Mouse (Mus musculus) embryonic facial prominence, embryonic 15.5 days (tissue): ENCODE measurements around the gene Vac14. TPM values are rescaled to one million over a fixed set of nuclear protein-coding genes. Genes with fewer than 3 reads are reported as not detected.

Experiments
- ATAC-seq: fragments of 200-750 bp; cut with Nextera tagmentation; 2 replicates; pipeline ENCODE4 v1.8.0; 2017; ENCODE audit warnings: low read depth, moderate TSS enrichment; ENCODE audit not compliant: insufficient number of reproducible peaks, low FRiP score, low TSS enrichment
- H3K27ac ChIP-seq: fragments of 300-500 bp; sonication (generic); replicated peaks from 2 replicates; pipeline ENCODE4 v1.5.1; 2015; ENCODE audit warnings: mild to moderate bottlenecking, inconsistent platforms
- H3K27me3 ChIP-seq: fragments of 300-500 bp; sonication (generic); 2 replicates; pipeline ENCODE4 v1.6.1; 2015; ENCODE audit warnings: inconsistent platforms
- H3K36me3 ChIP-seq: fragments of 300-500 bp; sonication (generic); 2 replicates; pipeline ENCODE4 v1.6.1; 2015; ENCODE audit warnings: mild to moderate bottlenecking, inconsistent platforms
- H3K4me1 ChIP-seq: fragments of 300-500 bp; sonication (generic); 2 replicates; pipeline ENCODE4 v1.6.1; 2015; ENCODE audit warnings: inconsistent platforms
- H3K4me2 ChIP-seq: fragments of 300-500 bp; sonication (generic); replicated peaks from 2 replicates; pipeline ENCODE4 v1.6.1; 2015; ENCODE audit warnings: mild to moderate bottlenecking, inconsistent platforms
- H3K4me3 ChIP-seq: fragments of 300-500 bp; sonication (generic); replicated peaks from 2 replicates; pipeline ENCODE4 v1.5.1; 2015; ENCODE audit warnings: mild to moderate bottlenecking, inconsistent platforms
- H3K9ac ChIP-seq: fragments of 300-500 bp; sonication (generic); 2 replicates; pipeline ENCODE4 v1.6.1; 2015; ENCODE audit warnings: inconsistent platforms
- H3K9me3 ChIP-seq: fragments of 300-500 bp; sonication (generic); replicated peaks from 2 replicates; pipeline ENCODE4 v1.6.1; 2016; ENCODE audit warnings: inconsistent platforms
- WGBS: fragments of 180-500 bp; shearing (Covaris S2); methylation state at CpG from one replicate; pipeline ENCODE4 v1.1.7; 2015; 5-methylcytosine and 5-hydroxymethylcytosine counted together
- polyA plus RNA-seq: library from polyadenylated mRNA; unstranded; fragments of >200 nt; fragmentation: Nextera tagmentation; extraction: Ambion mirVana; gene quantifications from 2 replicates; pipeline ENCODE4 v1.2.1, GENCODE M21; 2015

The Vac14 gene
- polyA plus RNA-seq, 1 experiment from 2014 or later, result 18.6 TPM

DNA sequence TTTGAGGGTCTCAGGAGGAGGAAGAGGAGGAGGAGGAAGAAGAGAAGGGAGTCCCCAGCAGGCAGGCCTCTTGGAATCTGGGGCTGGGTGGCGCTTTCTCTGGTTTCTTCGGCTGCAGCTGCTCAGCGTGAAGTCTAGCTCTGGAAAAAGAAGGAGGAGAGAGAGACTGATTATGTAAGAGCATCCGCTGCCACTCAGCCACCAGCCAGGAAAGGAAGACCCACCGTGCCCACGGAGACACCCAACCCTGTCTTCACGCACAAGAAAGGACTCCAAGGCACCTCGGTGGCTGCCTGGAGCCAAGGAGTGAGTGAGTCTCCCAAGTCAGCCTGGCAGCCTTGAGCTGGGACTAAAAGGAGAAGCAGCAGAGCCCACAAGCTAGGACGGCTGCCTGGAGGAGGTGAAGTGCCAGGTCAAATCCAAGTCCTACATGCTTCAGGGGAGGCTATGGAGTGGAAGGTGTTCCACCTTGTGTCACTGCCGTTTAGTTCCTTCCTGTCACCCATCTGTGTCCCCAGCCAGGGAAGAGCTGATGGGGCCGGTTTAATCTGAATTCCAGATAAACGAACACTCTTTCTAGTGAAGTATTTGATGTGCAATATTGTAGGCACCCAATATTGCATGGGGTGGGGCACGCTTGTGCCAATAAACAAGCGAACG, 137.3 kb downstream of the Vac14 start:
- ATAC-seq, result no peak
- no peak overlapping the region for H3K4me3 ChIP-seq
- no peaks in the 10 kb centered on the region for H3K36me3 ChIP-seq
- no peaks in the 10 kb centered on the region for H3K27me3 ChIP-seq
- no peak overlapping the region for H3K9ac ChIP-seq
- H3K4me1 ChIP-seq, result peaks cover 14% of the 10 kb centered on the region
- no peaks in the 10 kb centered on the region for H3K9me3 ChIP-seq
- 53% methylated on average over 15 of the region's 15 CpGs for WGBS
- no peak overlapping the region for H3K4me2 ChIP-seq
- no peak overlapping the region; the same call in 1 of the 2 replicates for H3K27ac ChIP-seq

DNA sequence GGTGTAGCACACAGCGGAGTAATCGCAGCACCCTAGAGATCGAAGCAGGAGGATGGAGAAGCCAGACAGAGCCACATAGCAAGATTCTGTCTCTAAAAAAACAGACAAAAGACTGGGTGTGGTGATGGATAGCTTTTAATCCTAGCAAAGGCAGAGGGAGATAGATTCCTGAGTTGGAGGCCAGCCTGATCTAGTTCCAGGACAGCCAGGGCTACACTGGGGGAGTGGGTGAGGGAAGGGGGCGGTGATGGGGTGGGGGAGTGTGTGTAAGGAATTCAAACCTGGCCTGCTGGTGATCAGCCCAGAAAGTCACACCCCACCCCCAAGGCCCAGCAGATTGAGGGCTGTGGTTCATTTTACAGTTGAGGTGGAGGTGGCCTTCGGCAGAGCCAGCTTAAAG, 137.8 kb downstream of the Vac14 start:
- Histone ChIP-seq H3K36me3 (no peaks in the 10 kb centered on the region), H3K27ac (no peak overlapping the region), H3K4me3 (no peak overlapping the region), H3K4me2 (no peak overlapping the region), H3K4me1 (peaks cover 16% of the 10 kb centered on the region), H3K9me3 (no peaks in the 10 kb centered on the region), H3K9ac (no peak overlapping the region), H3K27me3 (no peaks in the 10 kb centered on the region)
- no peak for ATAC-seq
- 70% methylated on average over 5 of the region's 5 CpGs for WGBS

DNA sequence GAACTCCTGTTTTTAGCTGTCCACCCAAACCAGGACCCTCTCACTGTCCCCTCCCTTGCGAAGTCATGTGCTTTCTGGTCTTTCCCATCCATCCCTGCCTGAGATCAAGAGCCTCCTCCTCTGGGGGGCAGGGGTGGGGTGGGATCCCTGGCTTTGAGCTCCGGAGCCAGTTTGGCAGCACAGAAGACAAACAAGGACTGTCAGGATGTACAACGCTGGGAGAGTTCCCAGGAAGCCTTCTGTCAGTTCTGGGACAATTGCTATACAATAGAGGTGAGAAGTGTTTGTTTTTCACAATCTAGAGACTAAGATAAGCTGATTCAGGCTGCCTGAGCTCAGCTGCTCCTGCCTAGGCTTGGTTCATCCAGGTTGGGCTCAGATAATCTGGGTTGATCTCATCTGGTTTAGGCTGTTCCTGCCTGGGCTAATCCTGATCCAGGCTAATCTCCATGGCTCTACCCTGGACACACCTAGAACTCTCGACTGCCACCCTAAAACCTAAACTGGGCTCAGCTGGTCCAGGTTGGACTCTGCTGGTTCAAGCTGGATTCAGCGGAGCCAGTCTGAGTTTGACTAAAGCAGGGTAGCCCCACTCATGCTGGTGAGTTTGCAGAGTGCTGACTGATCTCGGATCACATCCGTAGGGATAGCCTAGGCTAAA, 142.0 kb downstream of the Vac14 start:
- no peak overlapping the region for H3K4me3 ChIP-seq
- WGBS, result 64% methylated on average over 7 of the region's 7 CpGs
- H3K9me3 ChIP-seq, result no peaks in the 10 kb centered on the region
- ATAC-seq, result no peak
- H3K27me3 ChIP-seq, result no peaks in the 10 kb centered on the region
- H3K27ac ChIP-seq, result no peak overlapping the region
- H3K4me2 ChIP-seq, result no peak overlapping the region
- H3K4me1 ChIP-seq, result peaks cover 8% of the 10 kb centered on the region
- no peaks in the 10 kb centered on the region for H3K36me3 ChIP-seq
- H3K9ac ChIP-seq, result no peak overlapping the region

DNA sequence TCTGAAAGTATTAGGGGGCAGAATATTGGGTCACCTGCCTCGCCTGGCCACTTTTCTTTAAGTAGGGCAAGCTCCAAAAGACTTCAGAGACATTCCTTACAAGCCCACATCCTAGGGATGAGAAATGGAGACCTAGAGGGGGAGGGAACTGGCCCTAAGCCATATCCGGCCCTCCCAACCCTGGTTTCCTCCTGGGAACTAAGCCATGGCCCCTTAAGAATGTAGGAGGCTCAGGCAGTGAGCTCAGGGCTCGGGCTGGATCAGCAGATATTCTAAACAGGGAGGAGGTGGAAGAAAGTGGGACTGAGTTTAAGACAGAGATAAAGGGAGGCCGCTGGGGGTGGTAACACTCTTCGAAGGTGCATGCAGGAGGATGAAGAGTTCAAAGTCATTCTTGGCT, 142.8 kb downstream of the Vac14 start:
- Histone ChIP-seq H3K27me3 (no peaks in the 10 kb centered on the region), H3K9me3 (no peaks in the 10 kb centered on the region), H3K4me1 (peaks cover 5% of the 10 kb centered on the region; the same call in 1 of the 2 replicates), H3K36me3 (no peaks in the 10 kb centered on the region), H3K9ac (no peak overlapping the region), H3K4me2 (no peak overlapping the region), H3K27ac (no peak overlapping the region), H3K4me3 (no peak overlapping the region)
- ATAC-seq, result peak; percentile 35; the same call in 1 of the 2 replicates
- 45% methylated on average over 5 of the region's 5 CpGs for WGBS

DNA sequence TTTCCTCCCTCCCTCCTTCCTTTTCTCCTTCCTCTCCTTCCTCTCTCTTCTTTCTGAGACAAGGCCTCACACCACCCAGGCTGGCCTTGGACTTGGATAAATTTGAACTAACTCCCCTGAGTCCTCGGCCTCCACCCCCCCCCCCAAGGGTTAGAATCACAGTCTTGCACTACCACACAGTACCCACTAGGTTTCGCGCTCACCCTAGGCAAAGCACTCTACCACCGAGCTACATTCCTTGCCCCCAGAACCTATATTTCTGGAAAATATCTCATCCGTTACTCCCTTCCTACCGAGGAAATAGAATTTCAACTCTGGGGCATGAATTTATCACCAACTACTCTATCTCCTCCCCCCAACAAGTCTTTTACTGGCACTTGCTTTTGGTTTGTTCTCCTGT, 143.6 kb downstream of the Vac14 start:
- Histone ChIP-seq H3K27ac (no peak overlapping the region), H3K4me1 (peaks cover 5% of the 10 kb centered on the region; the same call in 1 of the 2 replicates), H3K36me3 (no peaks in the 10 kb centered on the region), H3K9me3 (no peaks in the 10 kb centered on the region), H3K9ac (no peak overlapping the region), H3K4me3 (no peak overlapping the region), H3K27me3 (no peaks in the 10 kb centered on the region), H3K4me2 (no peak overlapping the region)
- ATAC-seq, result no peak
- 52% methylated on average over 6 of the region's 6 CpGs for WGBS

DNA sequence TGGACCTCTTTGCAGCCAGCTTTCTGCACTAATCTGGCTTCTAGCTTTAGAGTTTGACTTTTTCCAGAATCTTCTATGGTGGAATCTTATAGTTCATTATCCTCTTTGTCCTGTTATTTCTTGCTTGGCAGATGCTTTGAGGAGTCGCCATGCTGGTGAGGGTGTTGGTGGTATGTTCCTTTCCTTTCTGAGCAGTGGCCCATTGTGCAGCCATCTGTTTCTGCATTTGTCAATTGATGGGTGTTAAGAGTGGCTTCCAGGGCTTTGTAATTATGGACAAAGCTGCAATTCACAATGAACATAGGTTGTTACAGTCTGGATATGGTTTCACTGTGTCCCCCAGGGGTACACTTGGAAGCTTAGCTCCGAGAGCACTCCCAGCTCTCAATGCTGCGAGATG, 146.3 kb downstream of the Vac14 start:
- Histone ChIP-seq H3K4me2 (no peak overlapping the region), H3K27ac (no peak overlapping the region), H3K9me3 (no peaks in the 10 kb centered on the region), H3K27me3 (no peaks in the 10 kb centered on the region), H3K36me3 (no peaks in the 10 kb centered on the region), H3K9ac (no peak overlapping the region), H3K4me1 (peaks cover 5% of the 10 kb centered on the region; the same call in 1 of the 2 replicates), H3K4me3 (no peak overlapping the region)
- 68% methylated on average over 3 of the region's 3 CpGs for WGBS
- no peak for ATAC-seq

DNA sequence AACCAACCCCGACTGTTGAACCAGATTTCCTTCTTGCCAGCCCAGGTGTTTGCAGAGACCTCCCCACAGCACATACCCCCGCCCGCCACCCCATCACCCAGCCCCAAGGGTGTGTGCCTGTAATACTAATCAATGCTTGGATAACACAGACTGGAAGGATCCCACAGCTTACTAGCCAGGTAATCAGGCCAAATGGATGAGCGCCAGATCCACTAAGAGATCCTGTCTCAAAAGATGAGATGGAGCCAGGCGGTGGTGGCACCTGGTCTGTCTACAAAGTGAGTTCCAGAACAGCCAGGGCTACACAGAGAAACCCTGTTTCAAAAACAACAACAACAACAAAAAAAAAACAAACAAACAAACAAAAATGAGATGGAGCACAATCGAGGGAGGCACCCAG, 148.9 kb downstream of the Vac14 start:
- no peaks in the 10 kb centered on the region for H3K27me3 ChIP-seq
- H3K4me1 ChIP-seq, result no peaks in the 10 kb centered on the region
- no peak overlapping the region for H3K4me3 ChIP-seq
- ATAC-seq, result no peak
- no peaks in the 10 kb centered on the region for H3K9me3 ChIP-seq
- no peak overlapping the region for H3K27ac ChIP-seq
- no peak overlapping the region for H3K9ac ChIP-seq
- H3K36me3 ChIP-seq, result no peaks in the 10 kb centered on the region
- WGBS, result 82% methylated on average over 6 of the region's 6 CpGs
- H3K4me2 ChIP-seq, result no peak overlapping the region

Other genes starting within 250 kb of the Vac14 start
- 13.8 and 15.8 TPM in 2 replicates for gene Mtss1l, start 102.9 kb downstream of the Vac14 start, polyA plus RNA-seq
- 4.9 and 5.3 TPM in 2 replicates for gene Il34, start 187.3 kb downstream of the Vac14 start, polyA plus RNA-seq
- 76.1 and 79.9 TPM in 2 replicates for gene Cog4, start 228.0 kb downstream of the Vac14 start, polyA plus RNA-seq
- gene Sf3b3, start 228.2 kb downstream of the Vac14 start, polyA plus RNA-seq, result 128 and 130 TPM in 2 replicates